Mouse (Mus musculus) liver, adult 2 months (tissue): ENCODE data around the gene Irf1. TPM values are rescaled to one million over a fixed set of nuclear protein-coding genes. Genes with fewer than 3 reads are reported as not detected.

Experiments
- DNase-seq: peaks from one replicate; pipeline ENCODE4 v3.0.0-alpha.2; 2011; ENCODE audit warnings: low read depth, low spot score; ENCODE audit errors: extremely low read depth
- H3K27ac ChIP-seq: fragments of 200-500 bp; replicated peaks from 2 replicates; pipeline ENCODE4 v1.5.1; 2012; ENCODE audit warnings: low read depth, mild to moderate bottlenecking, control low read depth, inconsistent platforms, low read length; ENCODE audit not compliant: insufficient read depth
- H3K27me3 ChIP-seq: fragments of 200-500 bp; 2 replicates; pipeline ENCODE4 v1.6.1; 2012; ENCODE audit warnings: mild to moderate bottlenecking, moderate library complexity, low read length, inconsistent platforms; ENCODE audit not compliant: control insufficient read depth, insufficient read depth
- H3K36me3 ChIP-seq: fragments of 200-500 bp; 2 replicates; pipeline ENCODE4 v1.6.1; 2012; ENCODE audit warnings: low read length, inconsistent platforms; ENCODE audit not compliant: control insufficient read depth, insufficient read depth
- H3K4me1 ChIP-seq: fragments of 200-500 bp; 2 replicates; pipeline ENCODE4 v1.6.1; 2011; ENCODE audit warnings: low read length; ENCODE audit not compliant: control insufficient read depth, insufficient read depth
- H3K4me3 ChIP-seq: fragments of 200-500 bp; 2 replicates; pipeline ENCODE4 v1.5.1; 2011; ENCODE audit warnings: low read depth, mild to moderate bottlenecking, control low read depth, low read length, moderate library complexity; ENCODE audit not compliant: insufficient read depth
- H3K79me2 ChIP-seq: fragments of 200-500 bp; 2 replicates; pipeline ENCODE4 v1.6.1; 2012; ENCODE audit warnings: inconsistent platforms, mild to moderate bottlenecking, low read length, moderate library complexity; ENCODE audit not compliant: control insufficient read depth, insufficient read depth
- H3K9ac ChIP-seq: fragments of 200-500 bp; 2 replicates; pipeline ENCODE4 v1.6.1; 2012; ENCODE audit warnings: low read depth, mild to moderate bottlenecking, control low read depth, inconsistent platforms, low read length
- CTCF ChIP-seq: fragments of 200-500 bp; IDR thresholded peaks from 2 replicates; pipeline ENCODE4 v1.5.1; 2011; ENCODE audit warnings: low read depth, low read length, control low read depth
- POLR2A ChIP-seq: fragments of 200-500 bp; IDR thresholded peaks from 2 replicates; pipeline ENCODE4 v1.6.1; 2011; ENCODE audit warnings: low read length, control low read depth; ENCODE audit not compliant: insufficient read depth; ENCODE audit errors: extremely low read depth
- WGBS: fragments of 180-500 bp; shearing (Covaris S2); methylation state at CpG from one replicate; pipeline ENCODE4 v1.1.7; 2018; 5-methylcytosine and 5-hydroxymethylcytosine counted together
- polyA plus RNA-seq: library from polyadenylated mRNA; depleted of rRNA; stranded (reverse); fragments of >200 nt; gene quantifications from 2 replicates; pipeline ENCODE4 v1.2.3, GENCODE M21; 2012
- total RNA-seq: library from RNA; depleted of rRNA; stranded (reverse); fragments of >200 nt; gene quantifications from 2 replicates; pipeline ENCODE4 v1.2.3, GENCODE M21; 2014

The Irf1 gene
- total and polyA plus RNA-seq, 2 experiments = 27.9 to 44.2 TPM

DNA sequence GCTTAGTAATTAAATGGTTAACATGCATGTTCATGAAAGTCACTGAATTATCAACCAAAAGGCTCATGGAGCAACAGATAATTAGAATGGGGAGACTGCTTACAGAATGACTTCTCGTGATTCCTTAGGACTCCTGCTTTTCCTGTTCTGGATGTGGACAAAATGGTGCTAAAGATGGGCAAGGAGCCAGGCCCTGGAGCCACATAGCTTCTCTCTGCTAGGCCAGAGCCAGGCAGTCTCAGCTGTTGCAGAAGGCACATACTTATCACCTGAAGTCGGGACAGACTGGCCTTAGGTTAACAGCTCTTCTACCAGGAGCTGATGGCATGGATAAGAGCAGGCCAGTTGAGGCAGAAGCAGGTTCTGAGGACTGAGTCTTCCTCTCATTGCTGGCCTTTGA is 40.9 kb downstream of the Irf1 start:
- no peaks in the 10 kb centered on the region for H3K27me3 ChIP-seq
- WGBS = 67% methylated on average over 2 of the region's 2 CpGs
- peaks cover 4% of the 10 kb centered on the region; the same call in 1 of the 2 replicates for H3K4me1 ChIP-seq
- no peaks in the 10 kb centered on the region for H3K36me3 ChIP-seq
- H3K27ac ChIP-seq = no peak overlapping the region
- H3K4me3 ChIP-seq = no peak overlapping the region
- no peaks in the 10 kb centered on the region for H3K79me2 ChIP-seq
- no peak overlapping the region for H3K9ac ChIP-seq
- TF ChIP-seq CTCF (no peak), POLR2A (no peak)
- DNase-seq = no peak

DNA sequence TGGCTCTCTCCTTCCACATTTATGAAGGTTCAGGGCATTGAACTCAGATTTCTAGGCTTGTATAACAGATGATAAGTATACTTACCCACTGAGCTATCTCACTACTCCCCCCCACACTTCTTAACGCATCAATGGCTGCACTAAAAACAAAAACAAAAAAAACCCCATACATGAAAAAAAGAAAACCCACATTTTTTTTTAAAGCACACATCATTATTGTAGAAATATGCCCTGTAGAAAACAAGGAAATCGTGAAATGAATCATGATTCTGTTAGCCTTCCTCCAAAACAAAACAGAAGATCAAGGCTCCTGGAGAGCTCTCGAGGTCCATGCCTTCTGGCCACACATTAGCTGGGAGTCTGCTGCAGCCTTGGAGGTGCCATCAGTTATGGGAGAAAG is 41.5 kb downstream of the Irf1 start:
- DNase-seq = no peak
- 92% methylated on average over 3 of the region's 3 CpGs for WGBS
- TF ChIP-seq CTCF (no peak), POLR2A (no peak)
- H3K4me1 ChIP-seq = peaks cover under 1% of the 10 kb centered on the region; the same call in 1 of the 2 replicates
- H3K36me3 ChIP-seq = no peaks in the 10 kb centered on the region
- no peak overlapping the region for H3K4me3 ChIP-seq
- no peak overlapping the region for H3K27ac ChIP-seq
- H3K27me3 ChIP-seq = no peaks in the 10 kb centered on the region
- no peak overlapping the region for H3K9ac ChIP-seq
- H3K79me2 ChIP-seq = no peaks in the 10 kb centered on the region

DNA sequence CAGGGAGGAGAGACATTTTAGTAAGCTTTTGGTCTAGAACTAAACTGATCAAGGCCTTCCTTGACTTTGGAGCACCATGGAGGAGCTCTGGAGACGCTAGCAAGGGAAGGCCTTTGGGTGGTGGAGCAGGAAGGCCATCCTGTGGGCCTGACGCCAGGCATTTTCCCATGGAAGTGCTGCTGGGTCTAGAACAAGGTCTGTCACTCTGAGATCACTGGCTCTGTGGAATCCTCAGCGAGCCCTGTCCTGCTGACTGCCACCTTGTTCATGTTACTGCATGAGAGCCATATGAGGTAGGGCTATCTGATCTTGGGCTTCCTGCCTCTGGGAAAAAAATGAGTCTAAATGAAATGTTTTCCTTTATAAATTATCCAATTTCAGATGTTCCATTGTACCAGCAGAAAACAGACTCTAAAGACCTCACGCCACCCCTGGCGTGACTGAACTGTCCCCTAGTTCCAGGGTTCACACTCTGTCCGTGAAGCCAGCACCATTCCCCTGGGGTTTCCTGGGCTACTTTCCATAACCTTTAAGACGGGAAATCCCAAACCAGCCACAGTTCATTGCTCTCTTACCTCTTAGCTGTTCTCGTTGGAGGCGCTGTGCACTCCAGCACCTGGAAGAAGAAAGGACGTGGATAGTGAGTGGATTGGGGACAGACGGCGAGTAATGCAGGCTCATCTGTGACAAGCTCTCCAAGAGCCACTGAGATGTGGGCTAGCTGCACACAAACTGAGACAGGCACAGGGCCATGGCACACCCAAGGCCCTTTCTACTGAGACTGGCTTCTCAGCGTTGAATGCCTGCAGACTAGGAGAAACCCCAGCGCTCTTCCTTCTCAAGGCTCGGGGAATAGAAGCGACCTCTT is 43.4 kb downstream of the Irf1 start:
- Histone ChIP-seq H3K4me1 (no peaks in the 10 kb centered on the region; the same call in 1 of the 2 replicates), H3K27ac (no peak overlapping the region), H3K27me3 (no peaks in the 10 kb centered on the region), H3K79me2 (no peaks in the 10 kb centered on the region), H3K4me3 (no peak overlapping the region), H3K36me3 (no peaks in the 10 kb centered on the region), H3K9ac (no peak overlapping the region)
- peak; percentile 36 for DNase-seq
- TF ChIP-seq POLR2A (no peak), CTCF (no peak)
- WGBS = 87% methylated on average over 16 of the region's 16 CpGs

DNA sequence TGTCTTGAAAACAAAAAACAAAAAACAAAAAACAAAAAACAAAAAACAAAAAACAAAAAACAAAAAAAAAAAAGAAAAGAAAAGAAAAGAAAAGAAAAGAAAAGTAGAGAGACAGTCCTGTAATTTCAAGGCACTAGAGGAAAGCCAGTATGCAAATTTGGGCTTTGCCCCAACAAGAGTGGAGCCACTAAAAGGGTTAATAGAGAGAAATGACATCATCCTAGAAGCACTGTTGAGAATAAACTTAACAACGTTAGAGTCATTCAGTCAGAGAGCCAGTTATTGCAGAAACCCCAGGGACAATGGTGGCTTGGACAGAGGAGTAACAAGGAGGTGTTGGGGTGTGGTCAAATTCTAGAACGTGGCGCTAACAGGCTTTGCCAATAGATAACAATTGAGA is 45.0 kb downstream of the Irf1 start:
- TF ChIP-seq CTCF (no peak), POLR2A (no peak)
- Histone ChIP-seq H3K27me3 (no peaks in the 10 kb centered on the region), H3K27ac (no peak overlapping the region), H3K9ac (no peak overlapping the region), H3K79me2 (no peaks in the 10 kb centered on the region), H3K4me1 (no peaks in the 10 kb centered on the region; the same call in 1 of the 2 replicates), H3K4me3 (no peak overlapping the region), H3K36me3 (no peaks in the 10 kb centered on the region)
- DNase-seq = no peak
- 61% methylated on average over 3 of the region's 3 CpGs for WGBS

DNA sequence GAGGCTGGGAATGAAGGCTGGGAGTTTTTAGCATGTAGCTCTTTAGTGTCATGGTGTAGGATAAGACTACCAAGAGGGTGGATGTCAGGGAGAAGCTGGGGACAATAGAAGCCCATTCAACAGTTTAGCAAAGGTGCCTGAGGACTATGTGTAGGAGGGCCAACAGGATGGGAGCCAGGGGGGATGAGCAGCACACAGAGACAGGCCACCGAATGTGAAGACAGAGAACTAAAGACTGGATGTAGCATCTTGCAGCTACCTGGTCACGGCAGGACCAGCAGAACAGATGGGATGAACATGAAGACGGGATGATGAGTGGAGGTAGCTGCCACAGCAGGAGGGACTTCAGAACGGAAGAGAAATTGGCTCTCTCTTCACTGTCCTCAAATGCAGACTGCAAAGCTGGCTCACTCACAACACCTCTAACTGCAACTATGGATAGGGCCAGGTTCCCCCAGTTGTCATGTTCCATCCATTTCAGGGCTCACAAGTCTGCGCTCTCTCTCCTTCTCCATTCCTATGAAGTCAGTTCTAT is 47.1 kb downstream of the Irf1 start:
- Histone ChIP-seq H3K9ac (no peak overlapping the region), H3K4me1 (no peaks in the 10 kb centered on the region; the same call in 1 of the 2 replicates), H3K36me3 (no peaks in the 10 kb centered on the region), H3K4me3 (no peak overlapping the region), H3K27me3 (no peaks in the 10 kb centered on the region), H3K27ac (no peak overlapping the region), H3K79me2 (no peaks in the 10 kb centered on the region)
- TF ChIP-seq CTCF = no peak
- TF ChIP-seq POLR2A = no peak
- no peak for DNase-seq
- WGBS = 98% methylated on average over 5 of the region's 5 CpGs

DNA sequence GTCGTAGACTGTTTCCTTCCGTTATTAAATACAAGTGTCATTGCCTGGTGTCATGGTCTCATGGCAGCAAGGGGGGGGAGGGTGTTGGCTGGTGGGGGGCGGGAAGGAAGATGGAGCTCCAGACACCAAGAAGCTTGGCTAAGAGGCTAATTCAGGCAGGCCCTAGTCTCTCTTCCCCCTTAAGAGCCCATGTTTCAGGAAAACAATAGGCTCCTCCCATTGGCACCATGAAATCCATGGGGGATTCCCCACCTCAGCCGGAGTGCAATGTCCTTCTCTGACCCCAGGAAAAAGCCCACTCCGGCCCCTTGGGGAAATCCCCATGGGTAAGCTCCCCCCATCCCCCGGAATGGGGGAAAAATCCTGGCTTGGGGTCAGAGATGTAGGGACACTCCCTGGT is 49.0 kb downstream of the Irf1 start:
- Histone ChIP-seq H3K27me3 (no peaks in the 10 kb centered on the region), H3K9ac (no peak overlapping the region), H3K4me1 (no peaks in the 10 kb centered on the region; the same call in 1 of the 2 replicates), H3K79me2 (no peaks in the 10 kb centered on the region), H3K4me3 (no peak overlapping the region), H3K36me3 (no peaks in the 10 kb centered on the region), H3K27ac (no peak overlapping the region; the same call in 1 of the 2 replicates)
- no peak for TF ChIP-seq POLR2A
- 64% methylated on average over 6 of the region's 6 CpGs for WGBS
- DNase-seq = no peak
